Mouse (Mus musculus): Measurements from ENCODE around the gene Rgr. TPM values are rescaled to one million over a fixed set of nuclear protein-coding genes. Genes with fewer than 3 reads are reported as not detected.

Gene Rgr
- not detected in 2 replicates for polyA plus RNA-seq (2015; fragmentation: Nextera tagmentation; extraction: Ambion mirVana)

DNA sequence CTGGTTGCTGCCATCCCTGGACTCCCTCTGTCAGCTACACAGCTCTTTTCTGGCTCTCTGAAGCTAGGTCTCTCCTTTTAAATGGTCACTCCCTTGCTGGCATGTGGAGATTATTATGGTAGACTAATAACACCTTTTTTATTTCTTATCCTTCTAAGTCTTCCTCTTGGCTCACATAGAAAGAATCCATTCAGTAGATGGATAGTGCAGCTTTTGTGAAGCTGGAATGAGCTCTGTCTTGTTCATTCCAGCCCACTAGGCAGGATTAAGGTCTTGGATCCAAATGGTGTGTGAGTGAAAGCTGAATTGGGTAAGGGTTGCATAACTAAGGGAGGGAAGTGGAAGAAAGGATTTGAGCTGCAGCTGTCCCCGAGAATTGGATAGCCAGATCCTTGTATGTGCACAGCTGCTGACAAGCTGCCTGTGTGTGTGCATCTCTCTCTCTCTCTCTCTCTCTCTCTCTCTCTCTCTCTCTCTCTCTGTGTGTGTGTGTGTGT lies at the start of gene Rgr:
Rgr (minus strand) TSS at position 51 of the 497 bp plus-strand sequence.
- Histone ChIP-seq H3K4me2 (no peak within 1 kb of the TSS), H3K27me3 (no peaks in the 10 kb centered on the region), H3K9ac (no peak within 1 kb of the TSS), H3K9me3 (replicated peaks) (no peaks in the 10 kb centered on the region), H3K4me1 (no peaks in the 10 kb centered on the region), H3K27ac (no peak within 1 kb of the TSS), H3K4me3 (no peak within 1 kb of the TSS), H3K36me3 (ENCODE audit: poor library complexity, severe bottlenecking) (no peaks in the 10 kb centered on the region)
- WGBS: 13% methylated on average over 1 of the region's 1 CpGs
- ATAC-seq: peak; percentile 21; the same call in 1 of the 2 replicates

DNA sequence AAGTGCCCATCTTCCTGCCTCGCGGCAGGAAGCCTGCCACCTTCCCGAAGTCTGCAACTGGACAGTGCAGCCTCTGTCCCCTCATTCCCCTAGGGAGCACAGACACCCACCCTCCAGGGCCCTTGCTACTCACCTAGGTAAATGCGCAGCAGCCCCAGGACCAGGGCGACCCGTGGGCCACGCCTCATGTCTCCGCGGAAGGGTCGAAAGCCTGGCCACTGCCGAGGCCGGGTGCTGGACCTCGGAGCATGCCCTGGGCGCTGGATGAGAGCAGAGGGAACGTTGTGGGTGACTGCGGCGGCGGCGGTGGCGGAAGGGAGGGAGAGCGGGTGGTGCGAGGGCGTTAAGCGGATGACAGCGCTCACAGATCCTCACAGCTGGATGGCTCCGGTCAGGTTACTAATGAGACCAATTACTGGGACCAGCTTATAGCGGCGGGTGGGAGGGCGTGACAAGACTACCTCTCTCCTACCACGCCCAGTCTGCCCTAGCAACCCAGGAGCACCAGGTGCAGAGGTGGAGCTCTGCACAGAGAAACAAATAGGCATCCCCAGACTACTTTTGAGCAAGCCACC lies 49.3 kb upstream of the Rgr start, which contains the start of gene Cdhr1:
Cdhr1 (minus strand) TSS at position 392 of the 575 bp plus-strand sequence.
- Histone ChIP-seq H3K4me2 (peak within 1 kb of the TSS; percentile 77), H3K9me3 (replicated peaks) (no peaks in the 10 kb centered on the region), H3K4me1 (peaks cover 9% of the 10 kb centered on the region), H3K9ac (peak within 1 kb of the TSS; percentile 63), H3K27me3 (peaks cover 35% of the 10 kb centered on the region), H3K36me3 (ENCODE audit: poor library complexity, severe bottlenecking) (no peaks in the 10 kb centered on the region), H3K27ac (no peak within 1 kb of the TSS), H3K4me3 (peak within 1 kb of the TSS; percentile 41)
- WGBS: 2% methylated on average over 30 of the region's 30 CpGs
- peak; percentile 85 for ATAC-seq

DNA sequence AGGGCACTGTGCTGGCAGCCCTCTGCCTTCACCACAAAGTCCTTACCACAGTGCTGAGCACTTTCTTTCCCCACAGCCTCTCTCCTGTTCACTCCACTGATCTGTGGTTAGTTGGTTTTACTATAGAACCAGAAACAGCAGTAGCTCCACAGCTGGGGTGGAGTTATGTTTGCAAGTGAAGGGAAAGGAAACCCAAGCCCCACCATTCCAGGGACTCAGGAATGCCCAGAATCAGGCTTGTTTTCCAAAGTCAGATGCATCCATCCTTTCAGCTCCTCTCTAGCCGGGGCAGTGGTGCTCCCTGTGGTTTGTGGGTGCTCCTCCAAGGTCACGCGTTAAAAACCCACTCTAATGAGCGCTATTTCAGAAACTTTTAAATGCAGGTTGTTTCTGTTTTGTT lies 46.8 kb upstream of the Rgr start:
- WGBS: 83% methylated on average over 4 of the region's 4 CpGs
- Histone ChIP-seq H3K27me3 (peaks cover 29% of the 10 kb centered on the region), H3K27ac (no peak overlapping the region), H3K9ac (no peak overlapping the region), H3K9me3 (replicated peaks) (no peaks in the 10 kb centered on the region), H3K4me3 (no peak overlapping the region), H3K36me3 (ENCODE audit: poor library complexity, severe bottlenecking) (no peaks in the 10 kb centered on the region), H3K4me2 (no peak overlapping the region), H3K4me1 (peaks cover 9% of the 10 kb centered on the region)
- ATAC-seq: no peak

GRCm38 (mm10) chr14:37094436-37094835 lies 45.7 kb upstream of the Rgr start:
- 69% methylated on average over 6 of the region's 6 CpGs for WGBS
- H3K9ac ChIP-seq: no peak overlapping the region
- ATAC-seq: no peak
- H3K27me3 ChIP-seq: peaks cover 25% of the 10 kb centered on the region
- H3K4me1 ChIP-seq: peaks cover 9% of the 10 kb centered on the region
- no peaks in the 10 kb centered on the region for H3K9me3 ChIP-seq (replicated peaks)
- H3K4me2 ChIP-seq: no peak overlapping the region
- H3K36me3 ChIP-seq (ENCODE audit: poor library complexity, severe bottlenecking): no peaks in the 10 kb centered on the region
- no peak overlapping the region for H3K27ac ChIP-seq
- no peak overlapping the region for H3K4me3 ChIP-seq

DNA sequence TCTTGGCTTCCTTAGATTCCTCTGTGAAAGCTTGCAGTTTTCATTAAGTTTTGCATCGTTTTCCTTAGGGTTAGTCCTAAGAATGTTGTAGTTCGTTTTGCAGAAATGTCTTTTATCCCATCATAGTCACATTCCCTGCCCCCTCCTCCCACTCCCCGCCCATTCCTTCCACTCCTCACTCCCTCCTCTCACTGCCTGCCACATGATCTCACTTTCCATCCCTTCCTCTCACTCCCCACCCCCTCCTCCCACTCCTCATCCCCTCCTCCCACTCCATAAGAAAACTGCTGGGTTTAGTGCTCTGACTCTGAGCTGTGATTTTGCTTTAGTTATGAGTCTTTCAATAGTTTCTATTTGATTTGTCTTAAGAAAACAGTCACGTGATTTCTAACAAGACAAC lies 35.0 kb upstream of the Rgr start:
- Histone ChIP-seq H3K9ac (no peak overlapping the region), H3K4me1 (no peaks in the 10 kb centered on the region), H3K27me3 (no peaks in the 10 kb centered on the region), H3K4me3 (no peak overlapping the region), H3K9me3 (replicated peaks) (no peaks in the 10 kb centered on the region), H3K27ac (no peak overlapping the region), H3K36me3 (ENCODE audit: poor library complexity, severe bottlenecking) (no peaks in the 10 kb centered on the region), H3K4me2 (no peak overlapping the region)
- ATAC-seq: no peak
- 23% methylated on average over 4 of the region's 4 CpGs for WGBS

DNA sequence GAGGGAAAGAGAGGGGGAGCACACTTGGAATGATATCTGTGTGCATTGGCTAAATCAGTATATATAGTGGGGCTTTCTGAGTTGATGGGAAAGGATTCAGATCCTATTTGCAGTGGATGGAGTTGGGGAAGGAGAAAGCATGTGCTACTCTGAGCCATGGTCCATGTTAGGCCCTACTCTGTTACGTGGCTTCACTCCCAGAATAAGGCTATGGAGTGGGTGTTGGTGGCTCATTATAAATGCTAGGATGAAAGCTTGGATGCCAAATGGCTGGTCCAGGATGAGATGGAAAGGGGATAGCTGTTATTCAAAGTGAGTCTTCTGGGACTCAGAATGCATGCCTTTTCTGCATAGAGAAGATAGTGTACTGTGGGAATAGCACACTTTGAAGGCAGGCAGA lies 32.0 kb upstream of the Rgr start:
- Histone ChIP-seq H3K4me1 (no peaks in the 10 kb centered on the region), H3K27me3 (no peaks in the 10 kb centered on the region), H3K9ac (no peak overlapping the region), H3K27ac (no peak overlapping the region), H3K9me3 (replicated peaks) (no peaks in the 10 kb centered on the region), H3K4me3 (no peak overlapping the region), H3K4me2 (no peak overlapping the region), H3K36me3 (ENCODE audit: poor library complexity, severe bottlenecking) (no peaks in the 10 kb centered on the region)
- 83% methylated on average over 1 of the region's 1 CpGs for WGBS
- ATAC-seq: no peak

GRCm38 (mm10) chr14:37068516-37068915 lies 19.8 kb upstream of the Rgr start:
- ATAC-seq: no peak
- Histone ChIP-seq H3K9me3 (replicated peaks) (no peaks in the 10 kb centered on the region), H3K36me3 (ENCODE audit: poor library complexity, severe bottlenecking) (no peaks in the 10 kb centered on the region), H3K4me1 (no peaks in the 10 kb centered on the region), H3K27me3 (no peaks in the 10 kb centered on the region), H3K27ac (no peak overlapping the region), H3K4me2 (no peak overlapping the region), H3K4me3 (no peak overlapping the region), H3K9ac (no peak overlapping the region)
- 20% methylated on average over 9 of the region's 9 CpGs for WGBS

GRCm38 (mm10) chr14:37067629-37068028 lies 18.9 kb upstream of the Rgr start, which contains the start of gene Lrit2:
TSS of gene Lrit2 (plus strand) at chr14:37067929.
- WGBS: 77% methylated on average over 5 of the region's 5 CpGs
- no peak for ATAC-seq
- H3K27me3 ChIP-seq: no peaks in the 10 kb centered on the region

DNA sequence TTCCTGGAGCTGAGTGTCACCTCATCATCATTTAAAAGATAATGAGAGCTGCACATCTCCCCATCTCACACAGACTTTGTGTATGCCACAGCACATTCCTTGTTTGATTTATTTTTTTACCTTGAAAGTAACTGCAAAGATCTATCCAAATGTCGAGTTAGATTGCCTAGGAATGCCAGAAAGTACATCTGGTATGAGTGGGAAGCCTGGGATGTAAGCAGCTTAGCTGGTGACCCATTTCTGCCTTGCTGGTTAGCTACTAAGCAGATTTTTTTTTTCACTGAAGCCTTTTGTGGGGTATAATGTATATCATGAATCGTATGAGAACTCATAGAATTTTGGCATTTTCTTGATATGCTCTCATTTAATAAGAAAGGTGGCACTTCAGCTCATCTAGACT lies 17.9 kb upstream of the Rgr start:
- Histone ChIP-seq H3K4me1 (no peaks in the 10 kb centered on the region), H3K27me3 (no peaks in the 10 kb centered on the region), H3K36me3 (ENCODE audit: poor library complexity, severe bottlenecking) (no peaks in the 10 kb centered on the region), H3K4me2 (no peak overlapping the region), H3K9me3 (replicated peaks) (no peaks in the 10 kb centered on the region), H3K4me3 (no peak overlapping the region), H3K9ac (no peak overlapping the region), H3K27ac (no peak overlapping the region)
- ATAC-seq: no peak
- WGBS: 69% methylated on average over 2 of the region's 2 CpGs

More at GRCm38 (mm10) chr14:37067629-37068028, 18.9 kb upstream of the Rgr start, which contains the start of gene Lrit2:
- no peak within 1 kb of the TSS for H3K4me3 ChIP-seq
- H3K9ac ChIP-seq: no peak within 1 kb of the TSS
- no peak within 1 kb of the TSS for H3K27ac ChIP-seq
- H3K9me3 ChIP-seq (replicated peaks): no peaks in the 10 kb centered on the region
- H3K36me3 ChIP-seq (ENCODE audit: poor library complexity, severe bottlenecking): no peaks in the 10 kb centered on the region
- no peak within 1 kb of the TSS for H3K4me2 ChIP-seq
- H3K4me1 ChIP-seq: no peaks in the 10 kb centered on the region

DNA sequence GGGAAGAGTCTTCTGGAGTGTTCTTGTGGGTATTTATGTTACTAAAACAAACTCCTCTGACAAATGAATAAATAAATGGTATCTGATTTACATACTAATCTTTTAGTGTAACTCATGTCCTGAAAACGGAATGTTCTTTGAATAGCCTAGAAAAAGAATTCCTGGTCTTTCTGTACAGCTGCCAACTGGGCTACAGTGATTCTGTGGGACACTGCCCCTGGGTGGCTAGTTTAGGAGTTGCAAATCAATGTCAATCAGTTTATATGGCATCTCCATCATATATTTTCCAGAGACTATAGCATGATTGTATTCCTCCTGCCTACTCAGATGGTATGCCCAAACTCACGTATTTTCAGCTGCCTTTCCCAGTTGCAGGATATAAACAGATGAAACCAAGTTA lies 16.1 kb upstream of the Rgr start:
- Histone ChIP-seq H3K9ac (no peak overlapping the region), H3K4me3 (no peak overlapping the region), H3K4me1 (no peaks in the 10 kb centered on the region), H3K27ac (no peak overlapping the region), H3K9me3 (replicated peaks) (no peaks in the 10 kb centered on the region; the same call in 1 of the 2 replicates), H3K4me2 (no peak overlapping the region), H3K27me3 (no peaks in the 10 kb centered on the region), H3K36me3 (ENCODE audit: poor library complexity, severe bottlenecking) (no peaks in the 10 kb centered on the region)
- no peak for ATAC-seq
- 62% methylated on average over 2 of the region's 2 CpGs for WGBS

DNA sequence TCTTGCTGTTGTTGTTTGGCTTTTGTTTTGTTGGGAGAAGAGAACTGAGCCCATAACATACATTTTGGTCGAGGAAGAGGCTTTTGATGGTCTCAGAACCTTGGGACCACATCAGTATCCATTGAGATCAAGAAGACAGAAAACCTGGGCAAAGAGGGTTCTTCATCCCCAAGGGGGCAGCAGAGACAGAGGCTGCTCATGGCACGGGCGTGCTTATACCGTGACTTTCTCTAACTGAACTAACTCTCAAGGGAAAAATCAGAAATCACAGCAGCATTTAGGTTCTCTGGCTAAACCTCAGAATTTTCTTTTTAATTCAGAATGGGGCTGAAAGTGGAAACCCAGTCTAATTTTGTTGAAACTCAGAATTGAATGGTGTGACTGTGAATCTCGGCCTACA lies 14.3 kb downstream of the Rgr start:
- Histone ChIP-seq H3K27ac (no peak overlapping the region), H3K27me3 (no peaks in the 10 kb centered on the region), H3K36me3 (ENCODE audit: poor library complexity, severe bottlenecking) (no peaks in the 10 kb centered on the region), H3K4me3 (no peak overlapping the region), H3K4me2 (no peak overlapping the region), H3K4me1 (peaks cover 10% of the 10 kb centered on the region), H3K9me3 (replicated peaks) (no peaks in the 10 kb centered on the region), H3K9ac (no peak overlapping the region)
- WGBS: 54% methylated on average over 5 of the region's 5 CpGs
- ATAC-seq: no peak

GRCm38 (mm10) chr14:37033241-37033640 lies 15.5 kb downstream of the Rgr start:
- Histone ChIP-seq H3K27me3 (no peaks in the 10 kb centered on the region), H3K9ac (no peak overlapping the region), H3K27ac (no peak overlapping the region), H3K36me3 (ENCODE audit: poor library complexity, severe bottlenecking) (no peaks in the 10 kb centered on the region), H3K4me2 (no peak overlapping the region), H3K9me3 (replicated peaks) (no peaks in the 10 kb centered on the region), H3K4me1 (peaks cover 10% of the 10 kb centered on the region), H3K4me3 (no peak overlapping the region)
- 21% methylated on average over 7 of the region's 7 CpGs for WGBS
- ATAC-seq: peak; percentile 83
